Mouse (Mus musculus) ES-E14 (cell line): ENCODE data around the gene Smarcd2. TPM values are rescaled to one million over a fixed set of nuclear protein-coding genes. Genes with fewer than 3 reads are reported as not detected.

Experiments
- DNase-seq: peaks from one replicate; pipeline ENCODE4 v3.0.0-alpha.2; 2013; ENCODE audit warnings: low read depth, low spot score
- H3K27ac ChIP-seq: 2 replicates; pipeline ENCODE4 v1.5.1; 2012; ENCODE audit warnings: low read depth, mild to moderate bottlenecking, low read length, moderate library complexity, mixed read lengths; ENCODE audit not compliant: poor library complexity, insufficient read depth, severe bottlenecking
- H3K36me3 ChIP-seq: 2 replicates; pipeline ENCODE4 v1.6.1; 2012; ENCODE audit warnings: mild to moderate bottlenecking, low read length, moderate library complexity, mixed read lengths; ENCODE audit not compliant: control insufficient read depth, poor library complexity, insufficient read depth, severe bottlenecking
- H3K4me1 ChIP-seq, 2 experiments: fragments of 150-350 bp in 1 of 2; sonication (generic) in 1 of 2; 2 replicates each; pipeline ENCODE4 v1.6.1; 2012; ENCODE audit warnings: low read length in 2 of 2, mild to moderate bottlenecking in 1 of 2, mixed read lengths in 1 of 2; ENCODE audit not compliant: control insufficient read depth in 2 of 2, insufficient read depth in 2 of 2, poor library complexity in 1 of 2
- H3K4me3 ChIP-seq, 2 experiments: fragments of 150-350 bp in 1 of 2; sonication (generic) in 1 of 2; 2 replicates each; pipeline ENCODE4 v1.5.1; 2012; ENCODE audit warnings: low read length in 2 of 2, low read depth in 1 of 2, mild to moderate bottlenecking in 1 of 2, mixed read lengths in 1 of 2; ENCODE audit not compliant: insufficient read depth in 1 of 2, poor library complexity in 1 of 2, severe bottlenecking in 1 of 2
- H3K9ac ChIP-seq: 2 replicates; pipeline ENCODE4 v1.6.1; 2012; ENCODE audit warnings: low read depth, mild to moderate bottlenecking, low read length, mixed read lengths; ENCODE audit not compliant: poor library complexity, insufficient read depth, severe bottlenecking
- H3K9me3 ChIP-seq: fragments of 150-350 bp; sonication (generic); 2 replicates; pipeline ENCODE4 v1.6.1; 2012; ENCODE audit warnings: low read depth, mild to moderate bottlenecking, low read length; ENCODE audit not compliant: control insufficient read depth, insufficient read depth
- CHD2 ChIP-seq: IDR thresholded peaks from 2 replicates; pipeline ENCODE4 v1.6.1; 2014; ENCODE audit warnings: mild to moderate bottlenecking, low read depth, low read length, inconsistent platforms
- HCFC1 ChIP-seq: IDR thresholded peaks from 2 replicates; pipeline ENCODE4 v1.6.1; 2012; ENCODE audit warnings: low read length, inconsistent platforms, borderline replicate concordance; ENCODE audit not compliant: insufficient read depth
- MAFK ChIP-seq: IDR thresholded peaks from 2 replicates; pipeline ENCODE4 v1.6.1; 2014; ENCODE audit warnings: mild to moderate bottlenecking, low read depth, low read length, inconsistent platforms; ENCODE audit not compliant: insufficient read depth
- ZC3H11A ChIP-seq: IDR thresholded peaks from 2 replicates; pipeline ENCODE4 v1.6.1; 2012; ENCODE audit warnings: low read depth, mild to moderate bottlenecking, inconsistent platforms, low read length, borderline replicate concordance
- ZNF384 ChIP-seq: IDR thresholded peaks from 2 replicates; pipeline ENCODE4 v1.6.1; 2012; ENCODE audit warnings: low read depth, low read length, inconsistent platforms
- in situ Hi-C, 2 experiments: fragments of 600-800 bp; cut with MboI; formaldehyde crosslinking; loops; one replicate each; pipeline ENCODE4 v1.15.1; 2025; ENCODE audit warnings: low sequenced_read_pairs in 2 of 2, inconsistent platforms in 1 of 2; ENCODE audit not compliant: unreplicated experiment in 2 of 2
- total RNA-seq: library from RNA; depleted of rRNA; stranded (reverse); fragments of 300-350 nt; gene quantifications from 2 replicates; pipeline ENCODE4 v1.2.3, GENCODE M21; 2012

Gene Smarcd2
- total RNA-seq, 1 experiment = 47.7 TPM

DNA sequence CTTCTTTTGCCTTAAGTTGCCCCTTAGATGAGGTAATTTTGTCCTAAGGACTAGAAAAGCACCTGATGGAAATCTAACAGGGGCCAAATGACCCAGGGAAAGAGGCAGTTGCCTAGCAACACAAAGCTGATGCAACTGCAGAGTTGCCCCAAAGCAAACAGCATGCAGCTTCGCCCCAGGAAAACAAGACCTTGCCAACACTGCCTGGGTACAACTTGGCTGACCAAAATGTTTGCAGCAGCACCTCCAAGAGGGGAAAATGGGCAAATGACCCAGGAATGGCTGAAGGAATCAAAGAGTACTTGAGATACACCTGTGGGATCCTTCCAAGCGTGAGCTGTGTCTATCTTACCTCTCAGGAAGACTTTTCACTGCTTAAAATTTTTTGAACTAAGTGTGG is 19.1 kb upstream of the Smarcd2 start:
- Histone ChIP-seq H3K4me1 (no peaks in the 10 kb centered on the region), H3K9me3 (no peaks in the 10 kb centered on the region), H3K27ac (no peak overlapping the region), H3K36me3 (no peaks in the 10 kb centered on the region), H3K4me3 (no peak overlapping the region), H3K9ac (no peak overlapping the region)
- in situ Hi-C loops = no loop called here
- DNase-seq = no peak
- TF ChIP-seq HCFC1 = no peak
- TF ChIP-seq CHD2 = no peak
- no peak for TF ChIP-seq ZNF384
- no peak for TF ChIP-seq MAFK
- TF ChIP-seq ZC3H11A = no peak

DNA sequence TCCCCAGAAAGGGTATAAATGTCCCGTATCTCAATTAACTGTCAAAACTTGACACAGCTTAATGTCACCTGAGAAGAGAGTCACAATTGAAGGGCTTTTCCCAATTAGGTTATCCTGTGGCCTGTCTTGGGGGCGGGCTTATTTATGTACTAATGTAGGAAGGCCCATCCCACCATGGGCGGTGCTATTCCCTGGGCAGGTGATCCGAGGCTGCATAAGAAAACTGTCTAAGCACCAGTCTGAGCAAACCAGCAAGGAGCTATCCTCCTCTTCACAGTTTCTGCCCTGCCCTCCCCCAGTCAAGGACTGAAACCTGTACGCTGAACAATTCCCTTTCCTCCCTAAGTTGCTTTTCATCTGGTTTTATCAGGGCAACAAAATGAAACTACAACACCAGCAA is 17.6 kb upstream of the Smarcd2 start:
- no peaks in the 10 kb centered on the region for H3K9me3 ChIP-seq
- H3K4me3 ChIP-seq = no peak overlapping the region
- in situ Hi-C loops = no loop called here
- H3K27ac ChIP-seq = no peak overlapping the region
- no peak for DNase-seq
- TF ChIP-seq MAFK = no peak
- TF ChIP-seq HCFC1 = no peak
- TF ChIP-seq ZNF384 = no peak
- TF ChIP-seq ZC3H11A = no peak
- no peak for TF ChIP-seq CHD2
- H3K4me1 ChIP-seq = no peaks in the 10 kb centered on the region
- H3K36me3 ChIP-seq = no peaks in the 10 kb centered on the region
- no peak overlapping the region for H3K9ac ChIP-seq

DNA sequence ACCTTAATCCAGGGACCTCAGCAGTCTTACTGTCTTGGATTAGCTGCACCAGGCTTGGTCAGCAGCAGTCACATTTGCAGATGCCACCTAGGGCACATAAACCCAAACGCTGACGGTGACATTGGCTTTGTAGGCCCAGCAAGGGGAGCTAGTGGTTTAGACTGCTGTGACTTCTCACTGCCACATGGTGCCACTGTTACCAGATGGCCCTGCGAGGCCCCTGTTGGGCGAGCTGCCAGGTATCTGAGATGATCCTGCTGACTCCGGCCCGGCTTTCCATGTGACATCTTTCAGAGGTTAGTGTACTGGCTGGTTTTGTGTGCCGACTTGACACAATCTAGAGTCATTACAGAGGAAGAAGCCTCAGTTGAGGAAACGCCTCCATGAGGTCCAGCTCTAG is 16.6 kb upstream of the Smarcd2 start:
- no peak for DNase-seq

DNA sequence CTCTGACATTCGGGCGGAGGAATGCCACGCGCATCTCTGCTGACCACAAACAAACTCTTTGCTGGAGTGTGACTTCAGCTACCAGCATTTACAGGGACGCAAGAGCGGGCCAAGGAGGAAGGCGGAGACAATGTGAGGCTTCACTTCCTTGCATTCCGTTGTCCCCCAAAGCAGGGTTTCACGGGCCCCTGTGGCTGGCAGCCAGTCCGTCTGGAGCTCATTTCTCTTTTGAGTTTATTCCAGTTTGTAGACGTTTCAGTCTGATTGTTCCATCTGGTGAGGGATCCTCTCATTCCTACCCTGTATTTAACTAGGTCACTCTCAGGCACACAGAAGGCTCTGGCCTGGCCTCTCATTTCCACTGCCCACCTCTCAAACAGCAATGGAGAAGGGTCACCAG is 14.2 kb upstream of the Smarcd2 start:
- no peaks in the 10 kb centered on the region for H3K4me1 ChIP-seq
- no peak overlapping the region for H3K27ac ChIP-seq
- in situ Hi-C loops = no loop called here
- TF ChIP-seq HCFC1 = no peak
- no peak for TF ChIP-seq ZC3H11A
- TF ChIP-seq ZNF384 = no peak
- TF ChIP-seq CHD2 = no peak
- TF ChIP-seq MAFK = no peak
- H3K36me3 ChIP-seq = no peaks in the 10 kb centered on the region
- DNase-seq = no peak
- no peaks in the 10 kb centered on the region for H3K9me3 ChIP-seq
- H3K9ac ChIP-seq = no peak overlapping the region
- no peak overlapping the region for H3K4me3 ChIP-seq

More for the DNA sequence above, 16.6 kb upstream of the Smarcd2 start:
- TF ChIP-seq HCFC1 (no peak), ZNF384 (no peak), ZC3H11A (no peak), MAFK (no peak), CHD2 (no peak)
- Histone ChIP-seq H3K27ac (no peak overlapping the region), H3K9me3 (no peaks in the 10 kb centered on the region), H3K4me3 (no peak overlapping the region), H3K9ac (no peak overlapping the region), H3K36me3 (no peaks in the 10 kb centered on the region), H3K4me1 (no peaks in the 10 kb centered on the region)
- in situ Hi-C loops = no loop called here

DNA sequence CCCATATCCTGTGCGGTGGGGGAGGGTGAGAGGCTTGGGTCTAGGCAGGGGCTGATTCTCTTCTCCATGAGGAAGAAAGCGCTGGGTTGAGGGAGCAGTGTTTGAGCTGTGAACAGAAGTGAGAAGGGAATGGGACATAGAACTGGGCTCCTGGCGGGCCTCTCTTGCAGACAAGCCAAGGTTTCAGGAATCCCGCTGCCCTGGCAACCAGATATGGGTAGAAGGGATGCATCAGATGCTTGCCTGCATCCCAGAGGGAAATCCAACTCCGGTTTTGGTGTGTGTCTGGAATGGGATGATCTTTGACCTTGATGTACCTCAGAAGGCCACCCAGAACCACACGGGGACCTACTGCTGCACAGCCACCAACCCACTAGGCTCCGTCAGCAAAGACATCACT is 13.4 kb upstream of the Smarcd2 start:
- in situ Hi-C loops = no loop called here

More for the DNA sequence above, 13.4 kb upstream of the Smarcd2 start:
- Histone ChIP-seq H3K4me3 (no peak overlapping the region), H3K36me3 (no peaks in the 10 kb centered on the region), H3K27ac (no peak overlapping the region), H3K9ac (no peak overlapping the region), H3K9me3 (no peaks in the 10 kb centered on the region), H3K4me1 (no peaks in the 10 kb centered on the region)
- TF ChIP-seq ZC3H11A (no peak), HCFC1 (no peak), CHD2 (no peak), MAFK (no peak), ZNF384 (no peak)
- DNase-seq = no peak
